Mouse (Mus musculus) lung, adult 2 months (tissue): ENCODE results near the gene Parp14.

Source experiments
- CTCF ChIP-seq: fragments of 200-500 bp; IDR thresholded peaks from 2 replicates; pipeline ENCODE4 v1.5.1; 2011; ENCODE audit warnings: mild to moderate bottlenecking, low read length, control low read depth; ENCODE audit not compliant: insufficient read depth
- POLR2A ChIP-seq: fragments of 200-500 bp; IDR thresholded peaks from 2 replicates; pipeline ENCODE4 v1.6.1; 2011; ENCODE audit warnings: low read depth, mild to moderate bottlenecking, control low read depth, low read length, borderline replicate concordance; ENCODE audit errors: extremely low read depth

DNA sequence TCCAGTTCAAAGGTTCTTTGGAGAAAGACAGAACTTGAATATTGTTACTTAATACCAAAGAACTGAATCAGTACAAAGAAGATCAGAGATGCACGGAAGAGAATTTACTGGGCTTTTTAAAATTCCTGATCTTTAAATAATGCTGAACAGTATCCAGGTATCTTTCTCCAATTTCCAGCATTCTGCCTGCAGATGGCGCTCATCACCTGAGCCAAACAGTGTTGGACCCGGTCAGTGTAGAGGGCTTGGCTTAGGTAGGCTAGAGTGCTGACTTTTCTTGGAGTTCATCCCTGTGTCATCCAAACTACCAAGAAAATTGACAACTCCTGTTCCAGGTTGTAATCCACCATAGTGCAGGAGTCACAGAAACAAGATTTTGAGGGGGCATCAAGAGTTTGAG is 3.1 kb upstream of the Parp14 start:
- TF ChIP-seq CTCF, result peak; percentile 95
- no peak for TF ChIP-seq POLR2A
